ENCODE assay signal across 8 mouse cellular contexts in the genomic region with DNA sequence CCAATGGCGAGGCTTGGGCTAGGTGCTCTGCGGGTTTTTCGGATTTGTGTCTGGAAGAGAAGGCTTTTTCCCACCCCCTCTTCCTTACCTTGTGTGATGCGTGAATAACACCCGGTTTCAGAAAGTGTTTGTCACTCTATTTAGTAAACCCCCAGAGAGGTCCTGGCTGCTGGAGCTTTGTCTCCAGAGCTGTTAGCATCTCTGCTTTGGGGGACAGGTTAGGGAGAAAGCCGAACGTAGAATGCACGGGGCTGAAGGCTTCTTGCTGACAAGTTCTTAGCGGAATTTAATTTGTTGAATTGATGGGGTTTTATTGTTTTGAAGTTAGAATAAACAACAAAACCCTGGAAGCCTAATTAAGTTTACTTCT. TPM values are rescaled to one million over a fixed set of nuclear protein-coding genes. Genes with fewer than 3 reads are reported as not detected.
DNase-seq lines count a peak whose midpoint lies in the region; ATAC-seq and TF ChIP-seq lines count a peak whose summit lies in the region.

No protein-coding gene starts in this region.

- in situ Hi-C loops in CH12.LX (cut with MboI; ENCODE audit: low pct_ligation_motif_present, low pct_unique_long_range_greater_than_20kb, low sequenced_read_pairs): no loop called here

- no peak for TF ChIP-seq RAD21 in CH12.LX (IDR thresholded peaks at IDR 0.05; ENCODE audit: low read depth, low read length)

- H3K36me3 ChIP-seq in heart, adult 2 months (ENCODE audit: control insufficient read depth, insufficient read depth, low read length): peaks cover 2% of the 10 kb centered on the region
- H3K36me3 ChIP-seq in CH12.LX (replicated peaks in 1 of 2; ENCODE audit: control insufficient read depth in 1 of 2, insufficient read depth in 1 of 2, low read length in 1 of 2): peaks cover 18 to 29% of the 10 kb centered on the region in 2 experiments
- peaks cover 7% of the 10 kb centered on the region; the same call in 1 of the 2 replicates for H3K36me3 ChIP-seq in forebrain, embryonic 15.5 days
- no peaks in the 10 kb centered on the region for H3K36me3 ChIP-seq in liver, embryonic 16.5 days (ENCODE audit: control insufficient read depth, insufficient read depth)

- no peak for TF ChIP-seq EP300 in heart, adult 2 months (IDR thresholded peaks at IDR 0.05; ENCODE audit: insufficient read depth, low read depth, low read length)
- no peak for TF ChIP-seq EP300 in CH12.LX (IDR thresholded peaks at IDR 0.05; ENCODE audit: low read length)

- ATAC-seq in forebrain, embryonic 15.5 days (replicated peaks): peak; percentile 78
- peak; percentile 46; the same call in 1 of the 2 replicates for ATAC-seq in liver, embryonic 16.5 days (ENCODE audit: low read depth)

- H3K9ac ChIP-seq in heart, adult 2 months (ENCODE audit: low read depth, low read length): peak overlapping the region; percentile 94
- peak overlapping the region; percentile 59 for H3K9ac ChIP-seq in CH12.LX (ENCODE audit: insufficient read depth, low read depth)
- peak overlapping the region; percentile 89 for H3K9ac ChIP-seq in forebrain, embryonic 15.5 days (replicated peaks)
- peak overlapping the region; percentile 82 for H3K9ac ChIP-seq in liver, embryonic 16.5 days (ENCODE audit: low read depth, low read length)

- no peaks in the 10 kb centered on the region for H3K27me3 ChIP-seq in heart, adult 2 months (ENCODE audit: control insufficient read depth, insufficient read depth, low read length)
- no peaks in the 10 kb centered on the region for H3K27me3 ChIP-seq in CH12.LX (replicated peaks)
- H3K27me3 ChIP-seq in forebrain, embryonic 15.5 days: no peaks in the 10 kb centered on the region
- H3K27me3 ChIP-seq in liver, embryonic 16.5 days (ENCODE audit: control insufficient read depth, insufficient read depth, low read depth, low read length): no peaks in the 10 kb centered on the region

- no peak for TF ChIP-seq POLR2A in heart, adult 2 months (IDR thresholded peaks at IDR 0.05; ENCODE audit: insufficient read depth, low read depth, low read length)
- no peak for TF ChIP-seq POLR2A in CH12.LX (IDR thresholded peaks at IDR 0.05; ENCODE audit: low read depth, low read length)

- peak overlapping the region; percentile 69 for H3K27ac ChIP-seq in heart, adult 2 months
- peak overlapping the region; percentile 42 for H3K27ac ChIP-seq in CH12.LX (ENCODE audit: insufficient read depth, low read depth)
- H3K27ac ChIP-seq in forebrain, embryonic 15.5 days (replicated peaks): peak overlapping the region; percentile 89
- H3K27ac ChIP-seq in liver, embryonic 16.5 days (ENCODE audit: low read length): peak overlapping the region; percentile 72; the same call in 1 of the 2 replicates

- WGBS in heart, adult 2 months: under 1% methylated on average over 9 of the region's 9 CpGs
- WGBS in forebrain, embryonic 15.5 days: 1% methylated on average over 9 of the region's 9 CpGs
- WGBS in liver, embryonic 16.5 days (ENCODE audit: insufficient replicate concordance): under 1% methylated on average over 9 of the region's 9 CpGs

- no peaks in the 10 kb centered on the region for H3K79me2 ChIP-seq in heart, adult 2 months (replicated peaks; ENCODE audit: control insufficient read depth, insufficient read depth, low read length)
- H3K79me2 ChIP-seq in CH12.LX (replicated peaks; ENCODE audit: control insufficient read depth, extremely low read depth, insufficient read depth, poor library complexity, severe bottlenecking): peaks cover 6% of the 10 kb centered on the region; the same call in 1 of the 2 replicates

- peak overlapping the region; percentile 99 for H3K4me3 ChIP-seq in heart, adult 2 months
- peak overlapping the region; percentile 69 to 95 (median 77) for H3K4me3 ChIP-seq in CH12.LX (replicated peaks in 1 of 3; ENCODE audit: low read depth in 2 of 3, low read length in 2 of 3, poor library complexity in 1 of 3)
- peak overlapping the region; percentile 95 for H3K4me3 ChIP-seq in forebrain, embryonic 15.5 days
- peak overlapping the region; percentile 89 for H3K4me3 ChIP-seq in liver, embryonic 16.5 days (ENCODE audit: low read depth, low read length)

- no peaks in the 10 kb centered on the region for H3K9me3 ChIP-seq in CH12.LX (replicated peaks; ENCODE audit: low read length)
- no peaks in the 10 kb centered on the region for H3K9me3 ChIP-seq in forebrain, embryonic 15.5 days
- H3K9me3 ChIP-seq in liver, embryonic 16.5 days (replicated peaks; ENCODE audit: control insufficient read depth, low read length): no peaks in the 10 kb centered on the region

- intact Hi-C loops in heart, adult 2 months (cut with DNase I): loop anchor here (5.0 to 10.0 kb wide), 3 partner anchors 41 to 108 kb away; a partner anchor contains a TSS
- intact Hi-C loops in heart, postnatal 14 days (cut with DNase I): no loop called here

- H3K4me1 ChIP-seq in heart, adult 2 months (ENCODE audit: control insufficient read depth, insufficient read depth, low read length): no peaks in the 10 kb centered on the region; the same call in 1 of the 2 replicates
- H3K4me1 ChIP-seq in CH12.LX (ENCODE audit: control insufficient read depth in 1 of 2, insufficient read depth in 2 of 2): peaks cover 2 to 26% of the 10 kb centered on the region in 2 experiments; a peak in 2 of 4 replicates
- H3K4me1 ChIP-seq in forebrain, embryonic 15.5 days: no peaks in the 10 kb centered on the region
- peaks cover 9% of the 10 kb centered on the region for H3K4me1 ChIP-seq in liver, embryonic 16.5 days (ENCODE audit: control insufficient read depth, low read depth, low read length)

- peak overlapping the region; percentile 33; the same call in 1 of the 2 replicates for H3K4me2 ChIP-seq in CH12.LX (ENCODE audit: insufficient read depth, low read depth, poor library complexity, severe bottlenecking)
- peak overlapping the region; percentile 72 for H3K4me2 ChIP-seq in forebrain, embryonic 15.5 days (replicated peaks)
- H3K4me2 ChIP-seq in liver, embryonic 16.5 days (ENCODE audit: low read depth, low read length): peak overlapping the region; percentile 73

- no peak for TF ChIP-seq CTCF in heart, adult 2 months (IDR thresholded peaks at IDR 0.05)
- TF ChIP-seq CTCF in CH12.LX (conservative IDR thresholded peaks at IDR 0.05 in 1 of 2, IDR thresholded peaks at IDR 0.05 in 1 of 2; ENCODE audit: low read depth in 2 of 2, low read length in 2 of 2): no peak

- dilution Hi-C loops in CH12.LX (cut with MboI; ENCODE audit: extremely low pct_ligation_motif_present, extremely low pct_unique_long_range_greater_than_20kb, low sequenced_read_pairs): no loop called here

- DNase-seq in heart, adult 2 months: no peak
- DNase-seq in heart, postnatal 14 days: no peak
- DNase-seq in CH12.LX (ENCODE audit: extremely low read depth): peak; percentile 41
- no peak for DNase-seq in adrenal gland, adult 8-10 months
- no peak for DNase-seq in gastrocnemius, postnatal 25 days
- no peak for DNase-seq in thymus, postnatal 0 days (ENCODE audit: low spot score)

TF ChIP-seq in CH12.LX, 34 proteins besides CTCF, POLR2A, EP300 and RAD21:
- TF ChIP-seq NELFE (IDR thresholded peaks at IDR 0.05; ENCODE audit: low read depth, low read length): peak; percentile 0; the same call in 1 of the 2 replicates
- TF ChIP-seq USF2 (conservative IDR thresholded peaks at IDR 0.05; ENCODE audit: low read depth, low read length): no peak
- no peak for TF ChIP-seq SMC3 (IDR thresholded peaks at IDR 0.05; ENCODE audit: low read depth, low read length)
- peak; percentile 41; the same call in 1 of the 2 replicates for TF ChIP-seq CHD1 (IDR thresholded peaks at IDR 0.05; ENCODE audit: low read depth, low read length)
- TF ChIP-seq UBTF (IDR thresholded peaks at IDR 0.05; ENCODE audit: low read depth, low read length): no peak

RNA-seq across cellular contexts. Expression of a gene that starts 8.0 kb away (rescaled TPM):
- 1 to 10 TPM; 5.0 to 5.2 TPM for total RNA-seq in heart, adult 2 months (2021)
- polyA plus RNA-seq in heart, adult 2 months (2012; rRNA removed): 4.5 and 7.3 TPM in 2 replicates
- 1 to 10 TPM; 6.1 to 6.4 TPM for total RNA-seq in heart, postnatal 14 days (2021)
- total RNA-seq in CH12.LX (2012; rRNA removed) (14.3 and 14.8 TPM in 2 replicates), CH12.LX (2014; rRNA removed) (18.9 and 21.0 TPM in 2 replicates)
- 14.3 and 17.2 TPM in 2 replicates for polyA plus RNA-seq in CH12.LX (2012; ENCODE audit: insufficient read length, low read depth)
- 15.5 and 16.7 TPM in 2 replicates for polyA plus RNA-seq in forebrain, embryonic 15.5 days (2015; fragmentation: Nextera tagmentation; extraction: Ambion mirVana)
- polyA plus RNA-seq in liver, embryonic 16.5 days (2015; fragmentation: Nextera tagmentation; extraction: Ambion mirVana): 6.0 and 6.7 TPM in 2 replicates
- 10 to 100 TPM; 12.1 to 17.7 (median 14.3) TPM for total RNA-seq in adrenal gland, adult 8-10 months (2022)
- total RNA-seq in gastrocnemius, postnatal 25 days (2021): 1 to 10 TPM; 3.6 to 5.5 TPM
- 8.3 and 11.5 TPM in 2 replicates for polyA plus RNA-seq in thymus, postnatal 0 days (2015; fragmentation: Nextera tagmentation; extraction: Ambion mirVana)

RNA-seq across cellular contexts. Expression of a gene that starts 41.9 kb away (rescaled TPM):
- 1 to 10 TPM; 1.1 to 2.3 TPM for total RNA-seq in heart, adult 2 months (2021)
- 1.6 and 1.9 TPM in 2 replicates for polyA plus RNA-seq in heart, adult 2 months (2012; rRNA removed)
- total RNA-seq in heart, postnatal 14 days (2021): 1 to 10 TPM; 3.0 to 3.1 TPM
- total RNA-seq in CH12.LX (2012; rRNA removed) (14.5 and 17.0 TPM in 2 replicates), CH12.LX (2014; rRNA removed) (27.1 and 31.7 TPM in 2 replicates)
- 9.9 and 10.8 TPM in 2 replicates for polyA plus RNA-seq in CH12.LX (2012; ENCODE audit: insufficient read length, low read depth)
- polyA plus RNA-seq in forebrain, embryonic 15.5 days (2015; fragmentation: Nextera tagmentation; extraction: Ambion mirVana): 5.4 and 5.8 TPM in 2 replicates
- 14.4 and 15.8 TPM in 2 replicates for polyA plus RNA-seq in liver, embryonic 16.5 days (2015; fragmentation: Nextera tagmentation; extraction: Ambion mirVana)
- 10 to 100 TPM in 1 of 4 experiments, 1 to 10 TPM in 3; 7.2 to 12.3 (median 8.7) TPM for total RNA-seq in adrenal gland, adult 8-10 months (2022)
- 1 to 10 TPM; 1.9 to 2.2 TPM for total RNA-seq in gastrocnemius, postnatal 25 days (2021)
- polyA plus RNA-seq in thymus, postnatal 0 days (2015; fragmentation: Nextera tagmentation; extraction: Ambion mirVana): 10.4 and 11.4 TPM in 2 replicates

RNA-seq across cellular contexts. Expression of a gene that starts 50.6 kb away (rescaled TPM):
- total RNA-seq in heart, adult 2 months (2021): 10 to 100 TPM; 37.4 to 38.8 TPM
- polyA plus RNA-seq in heart, adult 2 months (2012; rRNA removed): 17.3 and 50.3 TPM in 2 replicates
- 10 to 100 TPM; 39.1 to 43.4 TPM for total RNA-seq in heart, postnatal 14 days (2021)
- total RNA-seq in CH12.LX (2012; rRNA removed): 66.4 and 76.6 TPM in 2 replicates
- total RNA-seq in CH12.LX (2014; rRNA removed): 85.6 and 110 TPM in 2 replicates
- polyA plus RNA-seq in CH12.LX (2012; ENCODE audit: insufficient read length, low read depth): 87.0 and 115 TPM in 2 replicates
- 110 and 111 TPM in 2 replicates for polyA plus RNA-seq in forebrain, embryonic 15.5 days (2015; fragmentation: Nextera tagmentation; extraction: Ambion mirVana)
- polyA plus RNA-seq in liver, embryonic 16.5 days (2015; fragmentation: Nextera tagmentation; extraction: Ambion mirVana): 22.2 and 23.0 TPM in 2 replicates
- total RNA-seq in adrenal gland, adult 8-10 months (2022): 10 to 100 TPM; 54.9 to 94.2 (median 76.5) TPM
- 10 to 100 TPM; 28.6 to 30.3 TPM for total RNA-seq in gastrocnemius, postnatal 25 days (2021)
- polyA plus RNA-seq in thymus, postnatal 0 days (2015; fragmentation: Nextera tagmentation; extraction: Ambion mirVana): 62.5 and 64.7 TPM in 2 replicates
